Mouse (Mus musculus): Measurements from ENCODE around the gene Olfr437. TPM values are rescaled to one million over a fixed set of nuclear protein-coding genes. Genes with fewer than 3 reads are reported as not detected.
"Not testable (repeated sequence)": the region's sequence is repeated elsewhere in the genome, so short reads cannot be mapped to it uniquely, and the experiment has no call there.

The Olfr437 gene
- not detected in 2 replicates for polyA plus RNA-seq (2012; rRNA removed)

- no peaks in the 10 kb centered on the region for H3K4me1 ChIP-seq (ENCODE audit: control insufficient read depth, insufficient read depth, low read length)
- no peak for TF ChIP-seq CTCF (IDR thresholded peaks at IDR 0.05; ENCODE audit: insufficient read depth, low read length)
- no peak for TF ChIP-seq POLR2A (IDR thresholded peaks at IDR 0.05; ENCODE audit: borderline replicate concordance, extremely low read depth, low read depth, low read length)
- H3K4me3 ChIP-seq (replicated peaks; ENCODE audit: extremely low read depth, low read depth, low read length) = no peak within 1 kb of the TSS
- DNase-seq = no peak
- 62% methylated on average over 3 of the region's 3 CpGs for WGBS
These were observed at the start of gene Olfr437 for GRCm38 (mm10) chr6:43162982-43163381. Gene Olfr437, plus strand, starts transcription at chr6:43163282.

GRCm38 (mm10) chr6:43146267-43146666 is 16.8 kb upstream of the Olfr437 start, which contains the start of gene Olfr237-ps1:
Gene Olfr237-ps1, plus strand, starts transcription at chr6:43146567.
- not testable (repeated sequence) for DNase-seq; H3K4me1 ChIP-seq (ENCODE audit: control insufficient read depth, insufficient read depth, low read length); H3K4me3 ChIP-seq (replicated peaks; ENCODE audit: extremely low read depth, low read depth, low read length)
- 73% methylated on average over 2 of the region's 2 CpGs for WGBS

DNA sequence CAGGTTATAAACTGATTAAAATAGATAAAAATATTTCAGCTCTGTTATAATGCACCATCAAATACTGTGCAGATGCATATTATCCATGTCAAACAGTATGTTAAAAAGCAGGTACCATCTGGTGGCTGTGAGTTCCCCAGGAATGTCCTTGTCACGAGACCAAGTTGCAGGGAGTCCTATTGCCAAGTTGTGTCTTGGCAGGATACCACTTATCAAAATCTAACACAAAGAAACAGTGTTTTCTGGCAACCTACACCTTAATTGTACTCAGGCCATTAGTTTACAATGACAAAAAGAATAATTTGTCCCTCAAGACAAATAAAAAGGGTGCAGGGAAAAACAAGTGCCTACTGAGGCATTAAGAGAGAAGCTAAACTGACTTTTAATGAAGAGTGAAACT is 3.6 kb upstream of the Olfr437 start:
- WGBS = 39% methylated on average over 1 of the region's 1 CpGs
- TF ChIP-seq POLR2A (IDR thresholded peaks at IDR 0.05; ENCODE audit: borderline replicate concordance, extremely low read depth, low read depth, low read length) (no peak), CTCF (IDR thresholded peaks at IDR 0.05; ENCODE audit: insufficient read depth, low read length) (no peak)
- Histone ChIP-seq H3K4me3 (replicated peaks; ENCODE audit: extremely low read depth, low read depth, low read length) (no peak overlapping the region), H3K4me1 (ENCODE audit: control insufficient read depth, insufficient read depth, low read length) (no peaks in the 10 kb centered on the region)
- DNase-seq = no peak

DNA sequence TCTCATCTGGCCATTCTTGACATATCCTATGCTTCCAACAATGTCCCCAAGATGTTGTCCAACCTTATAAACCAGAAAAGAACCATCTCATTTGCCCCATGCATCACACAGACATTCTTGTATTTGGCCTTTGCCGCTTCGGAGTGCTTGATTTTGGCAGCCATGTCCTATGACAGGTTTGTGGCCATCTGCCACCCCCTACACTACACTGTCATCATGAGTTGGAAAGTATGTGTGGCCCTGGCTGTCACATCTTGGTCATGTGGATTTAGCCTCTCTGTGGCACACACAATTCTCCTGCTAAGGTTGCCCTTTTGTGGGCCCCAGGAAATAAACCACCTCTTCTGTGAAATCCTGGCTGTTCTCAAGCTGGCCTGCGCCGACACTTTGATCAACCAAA is 4.2 kb downstream of the Olfr437 start:
- 91% methylated on average over 4 of the region's 4 CpGs for WGBS
- H3K4me3 ChIP-seq (replicated peaks; ENCODE audit: extremely low read depth, low read depth, low read length) = no peak overlapping the region
- H3K4me1 ChIP-seq (ENCODE audit: control insufficient read depth, insufficient read depth, low read length) = no peaks in the 10 kb centered on the region
- TF ChIP-seq POLR2A (IDR thresholded peaks at IDR 0.05; ENCODE audit: borderline replicate concordance, extremely low read depth, low read depth, low read length) (no peak), CTCF (IDR thresholded peaks at IDR 0.05; ENCODE audit: insufficient read depth, low read length) (no peak)
- DNase-seq = no peak

GRCm38 (mm10) chr6:43171840-43172239 is 8.8 kb downstream of the Olfr437 start, which contains the start of gene Olfr13:
Gene Olfr13, plus strand, starts transcription at chr6:43172140.
- WGBS = 52% methylated on average over 4 of the region's 4 CpGs
- TF ChIP-seq CTCF (IDR thresholded peaks at IDR 0.05; ENCODE audit: insufficient read depth, low read length) (no peak), POLR2A (IDR thresholded peaks at IDR 0.05; ENCODE audit: borderline replicate concordance, extremely low read depth, low read depth, low read length) (no peak)
- Histone ChIP-seq H3K4me1 (ENCODE audit: control insufficient read depth, insufficient read depth, low read length) (no peaks in the 10 kb centered on the region), H3K4me3 (replicated peaks; ENCODE audit: extremely low read depth, low read depth, low read length) (no peak within 1 kb of the TSS)
- DNase-seq = no peak

GRCm38 (mm10) chr6:43178129-43178528 is 15.0 kb downstream of the Olfr437 start:
- no peak for DNase-seq
- no peaks in the 10 kb centered on the region for H3K4me1 ChIP-seq (ENCODE audit: control insufficient read depth, insufficient read depth, low read length)
- no peak overlapping the region for H3K4me3 ChIP-seq (replicated peaks; ENCODE audit: extremely low read depth, low read depth, low read length)
- WGBS = 50% methylated on average over 1 of the region's 1 CpGs
- TF ChIP-seq CTCF (IDR thresholded peaks at IDR 0.05; ENCODE audit: insufficient read depth, low read length) = no peak

DNA sequence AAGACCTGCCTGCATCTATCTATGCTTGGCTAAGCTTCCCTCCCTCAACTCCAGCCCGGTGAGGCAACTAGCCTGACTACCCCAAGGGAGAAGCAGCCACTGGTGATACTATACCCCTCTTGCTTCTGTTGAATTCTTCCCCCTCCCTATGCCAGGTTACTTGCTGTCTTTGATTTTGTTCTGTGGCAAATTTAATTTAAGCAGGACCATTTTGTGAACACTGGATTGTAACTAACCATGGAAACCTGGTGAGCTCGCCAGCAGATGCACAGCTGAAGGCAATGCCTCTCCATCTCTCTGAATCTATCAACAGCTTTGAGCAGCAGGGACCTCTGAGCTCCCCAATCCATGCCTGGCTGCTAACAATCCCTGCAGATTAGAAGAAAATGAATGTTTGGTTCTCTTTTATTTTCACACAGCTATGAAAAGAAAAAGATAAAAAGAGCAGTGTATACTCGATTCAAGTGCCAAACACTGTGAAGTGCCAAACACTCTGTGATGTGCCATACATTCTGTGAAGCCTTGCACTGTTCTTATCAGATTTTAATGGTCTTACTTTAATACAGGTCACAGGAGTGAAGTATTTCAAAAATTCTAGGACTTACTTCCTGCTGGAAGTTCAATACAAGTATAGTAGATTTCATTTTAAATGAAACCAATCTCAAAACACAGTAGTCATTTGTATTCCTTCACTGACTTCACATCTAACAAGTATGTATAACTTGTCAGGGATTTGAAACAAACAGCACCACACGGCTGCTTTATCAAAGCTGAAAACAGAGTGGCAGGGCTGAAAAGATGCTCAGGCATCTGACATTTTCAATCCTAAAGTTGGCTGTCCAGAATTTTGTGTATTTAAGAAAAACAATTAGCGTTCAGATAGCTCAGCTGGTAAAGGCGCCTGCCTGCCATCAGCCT is 15.8 kb downstream of the Olfr437 start:
- TF ChIP-seq CTCF (IDR thresholded peaks at IDR 0.05; ENCODE audit: insufficient read depth, low read length) (no peak), POLR2A (IDR thresholded peaks at IDR 0.05; ENCODE audit: borderline replicate concordance, extremely low read depth, low read depth, low read length) (no peak)
- no peak for DNase-seq
- no peaks in the 10 kb centered on the region for H3K4me1 ChIP-seq (ENCODE audit: control insufficient read depth, insufficient read depth, low read length)
- H3K4me3 ChIP-seq (replicated peaks; ENCODE audit: extremely low read depth, low read depth, low read length) = no peak overlapping the region
- WGBS = 44% methylated on average over 6 of the region's 6 CpGs

- Histone ChIP-seq H3K4me1 (ENCODE audit: control insufficient read depth, insufficient read depth, low read length) (no peaks in the 10 kb centered on the region), H3K4me3 (replicated peaks; ENCODE audit: extremely low read depth, low read depth, low read length) (no peak overlapping the region)
- WGBS = 40% methylated on average over 3 of the region's 3 CpGs
- TF ChIP-seq CTCF (IDR thresholded peaks at IDR 0.05; ENCODE audit: insufficient read depth, low read length) (no peak), POLR2A (IDR thresholded peaks at IDR 0.05; ENCODE audit: borderline replicate concordance, extremely low read depth, low read depth, low read length) (no peak)
- no peak for DNase-seq
These were observed 27.9 kb downstream of the Olfr437 start for GRCm38 (mm10) chr6:43190986-43191385.

DNA sequence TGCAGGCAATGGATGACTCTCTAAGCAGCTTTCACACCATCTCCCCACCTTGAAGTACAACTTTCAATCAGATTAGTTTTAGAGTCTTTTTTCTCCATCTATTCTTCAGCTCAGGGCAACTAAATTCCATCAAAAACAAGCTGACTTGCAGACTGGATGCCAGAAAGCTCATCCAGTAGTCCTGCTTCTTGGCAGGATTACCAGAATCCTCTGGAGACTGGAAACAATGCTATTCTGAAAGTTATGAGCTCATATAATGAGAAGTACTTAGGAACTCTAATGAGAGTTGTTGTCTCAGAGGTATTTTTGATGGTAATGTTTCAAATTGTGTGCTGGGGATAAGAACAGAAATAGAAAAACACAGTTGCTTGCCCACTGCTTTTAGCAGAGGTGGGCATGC is 33.7 kb downstream of the Olfr437 start, which contains the start of gene Olfr435:
Olfr435 (plus strand) TSS at position 366 of the 400 bp plus-strand sequence.
- Histone ChIP-seq H3K4me3 (replicated peaks; ENCODE audit: extremely low read depth, low read depth, low read length) (no peak within 1 kb of the TSS), H3K4me1 (ENCODE audit: control insufficient read depth, insufficient read depth, low read length) (no peaks in the 10 kb centered on the region)
- DNase-seq = no peak
- no peak for TF ChIP-seq POLR2A (IDR thresholded peaks at IDR 0.05; ENCODE audit: borderline replicate concordance, extremely low read depth, low read depth, low read length)
- TF ChIP-seq CTCF (IDR thresholded peaks at IDR 0.05; ENCODE audit: insufficient read depth, low read length) = no peak

GRCm38 (mm10) chr6:43198094-43198493 is 35.0 kb downstream of the Olfr437 start:
- Histone ChIP-seq H3K4me3 (replicated peaks; ENCODE audit: extremely low read depth, low read depth, low read length) (no peak overlapping the region), H3K4me1 (ENCODE audit: control insufficient read depth, insufficient read depth, low read length) (no peaks in the 10 kb centered on the region)
- TF ChIP-seq CTCF (IDR thresholded peaks at IDR 0.05; ENCODE audit: insufficient read depth, low read length) = no peak
- TF ChIP-seq POLR2A (IDR thresholded peaks at IDR 0.05; ENCODE audit: borderline replicate concordance, extremely low read depth, low read depth, low read length) = no peak
- no peak for DNase-seq
- 34% methylated on average over 3 of the region's 3 CpGs for WGBS

Data from lung, adult 2 months (tissue).